Mouse (Mus musculus): ENCODE measurements around the gene Aarsd1. TPM values are rescaled to one million over a fixed set of nuclear protein-coding genes. Genes with fewer than 3 reads are reported as not detected.
A peak's percentile ranks its signal among the peaks of the same experiment; 100 is the strongest.
"Not testable (repeated sequence)": the region's sequence is repeated elsewhere in the genome, so short reads cannot be mapped to it uniquely, and the experiment has no call there.

The Aarsd1 gene
- polyA plus RNA-seq, 1 experiment, result 29.2 TPM

DNA sequence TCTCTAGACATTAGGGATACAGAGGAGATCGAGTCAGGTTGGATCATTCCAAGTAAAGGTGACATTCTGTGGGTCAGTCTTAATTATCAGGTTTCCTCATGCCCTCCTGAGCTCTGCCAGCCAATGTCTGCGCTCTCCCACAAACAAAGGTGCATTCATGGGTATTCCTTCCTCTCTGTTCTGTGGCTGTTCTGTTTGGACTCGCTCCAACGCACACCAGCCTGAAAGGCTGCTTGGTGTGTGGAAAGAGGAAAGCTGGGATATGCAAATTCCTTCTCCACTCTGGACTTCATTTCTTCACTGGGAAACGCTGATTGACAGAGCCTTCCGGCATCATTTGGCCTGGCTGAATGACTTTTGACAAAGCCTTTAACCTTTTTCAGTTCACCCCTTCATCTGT is 37.3 kb upstream of the Aarsd1 start:
- peaks cover 4% of the 10 kb centered on the region; the same call in 1 of the 2 replicates for H3K4me1 ChIP-seq (ENCODE audit: control insufficient read depth, insufficient read depth, low read length)
- H3K36me3 ChIP-seq (ENCODE audit: control insufficient read depth, insufficient read depth, low read length), result no peaks in the 10 kb centered on the region
- no peak overlapping the region for H3K4me3 ChIP-seq (ENCODE audit: insufficient read depth, low read depth, low read length)
- DNase-seq, result no peak
- WGBS, result 41% methylated on average over 6 of the region's 6 CpGs
- H3K27me3 ChIP-seq (replicated peaks; ENCODE audit: control insufficient read depth, insufficient read depth, low read length), result no peaks in the 10 kb centered on the region
- H3K27ac ChIP-seq (ENCODE audit: insufficient read depth, low read depth, low read length), result no peak overlapping the region
- TF ChIP-seq POLR2A (IDR thresholded peaks at IDR 0.05; ENCODE audit: low read depth, low read length) (no peak), CTCF (conservative IDR thresholded peaks at IDR 0.05; ENCODE audit: insufficient read depth, insufficient read length, low read depth, low read length) (no peak)

DNA sequence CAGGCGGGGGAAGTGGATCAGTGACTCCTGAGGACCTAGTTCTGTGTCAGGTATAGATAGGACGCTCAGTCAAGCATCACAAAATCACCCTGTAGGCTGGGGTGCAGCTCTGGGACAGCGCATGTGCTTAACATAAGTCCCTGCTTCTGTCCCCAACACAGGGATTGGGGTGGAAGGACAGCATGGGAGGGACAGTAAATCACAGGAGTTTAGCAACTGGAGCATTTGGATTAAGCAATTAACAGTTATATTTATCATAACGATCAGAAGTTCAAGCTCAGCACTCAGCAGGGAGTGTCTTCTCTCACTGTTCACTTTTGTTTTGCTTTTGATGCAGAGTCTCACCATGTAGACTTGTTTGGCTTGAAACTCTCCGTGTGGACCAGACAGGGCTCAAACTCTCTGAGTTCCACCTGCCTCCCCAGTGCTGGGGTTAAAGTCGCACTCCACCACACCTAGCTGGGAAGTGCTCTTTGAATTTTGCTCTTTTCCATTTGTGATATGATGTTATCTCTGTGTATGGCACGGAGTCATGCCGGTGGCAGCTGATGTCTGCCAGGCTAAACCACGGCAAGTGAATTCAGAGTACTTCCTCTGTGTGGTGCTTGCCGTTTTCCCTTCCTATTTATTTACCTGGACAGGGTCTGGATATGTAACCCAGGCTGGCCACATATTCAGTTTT is 34.8 kb upstream of the Aarsd1 start:
- WGBS, result 64% methylated on average over 10 of the region's 10 CpGs
- DNase-seq, result no peak
- H3K4me1 ChIP-seq (ENCODE audit: control insufficient read depth, insufficient read depth, low read length), result peaks cover 4% of the 10 kb centered on the region; the same call in 1 of the 2 replicates
- no peaks in the 10 kb centered on the region for H3K27me3 ChIP-seq (replicated peaks; ENCODE audit: control insufficient read depth, insufficient read depth, low read length)
- H3K36me3 ChIP-seq (ENCODE audit: control insufficient read depth, insufficient read depth, low read length), result no peaks in the 10 kb centered on the region
- no peak overlapping the region for H3K4me3 ChIP-seq (ENCODE audit: insufficient read depth, low read depth, low read length)
- no peak overlapping the region for H3K27ac ChIP-seq (ENCODE audit: insufficient read depth, low read depth, low read length)
- TF ChIP-seq CTCF (conservative IDR thresholded peaks at IDR 0.05; ENCODE audit: insufficient read depth, insufficient read length, low read depth, low read length), result no peak

DNA sequence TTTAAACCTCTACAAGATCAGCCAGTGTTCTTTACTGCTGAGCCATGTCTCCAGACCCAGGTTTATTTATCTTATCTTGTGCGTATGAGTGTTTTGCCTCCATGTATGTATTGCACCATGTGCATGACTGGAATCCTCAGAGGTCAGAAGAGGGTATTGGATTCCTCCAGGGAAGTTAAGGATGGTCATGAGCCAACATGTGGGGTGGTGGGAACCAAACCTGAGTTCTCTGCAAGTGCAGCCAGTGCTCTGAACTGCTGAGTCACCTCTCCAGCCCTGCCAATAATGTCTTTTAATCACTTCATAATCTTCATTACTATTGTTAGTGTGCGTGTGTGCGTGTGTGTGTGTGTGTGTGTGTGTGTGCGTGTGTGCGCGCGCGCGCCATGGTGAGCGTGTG is 34.1 kb upstream of the Aarsd1 start:
- no peak overlapping the region for H3K4me3 ChIP-seq (ENCODE audit: insufficient read depth, low read depth, low read length)

DNA sequence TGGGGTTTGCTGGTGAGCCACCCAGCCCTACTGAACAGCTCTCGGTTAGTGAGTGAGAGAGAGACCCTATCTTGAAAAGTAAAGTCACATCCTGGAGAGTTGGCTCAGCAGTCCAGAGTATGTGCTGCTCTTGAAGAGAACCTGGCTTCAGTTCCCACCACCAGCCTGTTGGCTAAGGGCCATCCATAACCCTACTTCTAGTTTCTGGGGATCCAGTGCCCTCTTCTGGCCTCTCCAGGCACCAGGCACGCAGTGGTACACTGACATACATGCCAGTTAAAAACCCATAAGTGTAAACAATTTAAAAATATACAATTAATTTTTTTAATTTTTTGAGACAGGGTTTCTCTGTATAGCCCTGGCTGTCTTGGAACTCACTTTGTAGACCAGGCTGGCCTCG is 33.0 kb upstream of the Aarsd1 start:
- Histone ChIP-seq H3K27ac (ENCODE audit: insufficient read depth, low read depth, low read length) (no peak overlapping the region), H3K4me3 (ENCODE audit: insufficient read depth, low read depth, low read length) (no peak overlapping the region), H3K36me3 (ENCODE audit: control insufficient read depth, insufficient read depth, low read length) (no peaks in the 10 kb centered on the region), H3K4me1 (ENCODE audit: control insufficient read depth, insufficient read depth, low read length) (peaks cover 4% of the 10 kb centered on the region; the same call in 1 of the 2 replicates), H3K27me3 (replicated peaks; ENCODE audit: control insufficient read depth, insufficient read depth, low read length) (no peaks in the 10 kb centered on the region)
- peak; percentile 38 for DNase-seq
- 91% methylated on average over 3 of the region's 3 CpGs for WGBS
- TF ChIP-seq POLR2A (IDR thresholded peaks at IDR 0.05; ENCODE audit: low read depth, low read length) (no peak), CTCF (conservative IDR thresholded peaks at IDR 0.05; ENCODE audit: insufficient read depth, insufficient read length, low read depth, low read length) (peak; percentile 41)

More for the DNA sequence above, 34.1 kb upstream of the Aarsd1 start:
- WGBS, result 93% methylated on average over 10 of the region's 10 CpGs
- no peaks in the 10 kb centered on the region for H3K27me3 ChIP-seq (replicated peaks; ENCODE audit: control insufficient read depth, insufficient read depth, low read length)
- no peak for DNase-seq
- TF ChIP-seq CTCF (conservative IDR thresholded peaks at IDR 0.05; ENCODE audit: insufficient read depth, insufficient read length, low read depth, low read length), result no peak
- TF ChIP-seq POLR2A (IDR thresholded peaks at IDR 0.05; ENCODE audit: low read depth, low read length), result no peak
- peaks cover 4% of the 10 kb centered on the region; the same call in 1 of the 2 replicates for H3K4me1 ChIP-seq (ENCODE audit: control insufficient read depth, insufficient read depth, low read length)
- H3K36me3 ChIP-seq (ENCODE audit: control insufficient read depth, insufficient read depth, low read length), result no peaks in the 10 kb centered on the region
- H3K27ac ChIP-seq (ENCODE audit: insufficient read depth, low read depth, low read length), result no peak overlapping the region

DNA sequence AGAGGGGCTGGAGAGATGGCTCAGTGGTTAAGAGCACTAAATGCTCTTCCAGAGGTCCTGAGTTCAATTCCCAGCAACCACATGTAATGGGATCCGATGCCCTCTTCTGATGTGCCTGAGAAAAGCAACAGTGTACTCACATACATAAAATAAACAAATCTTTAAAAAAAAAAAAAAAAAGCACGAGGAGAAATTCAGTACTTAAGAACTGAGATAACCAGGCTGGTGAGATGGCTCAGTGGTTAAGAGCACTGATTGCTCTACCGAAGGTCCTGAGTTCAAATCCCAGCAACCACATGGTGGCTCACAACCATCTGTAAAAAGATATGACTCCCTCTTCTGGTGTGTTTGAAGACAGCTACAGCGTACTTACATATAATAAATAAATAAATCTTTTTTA is 32.2 kb upstream of the Aarsd1 start:
- not testable (repeated sequence) for H3K27ac ChIP-seq (ENCODE audit: insufficient read depth, low read depth, low read length); H3K36me3 ChIP-seq (ENCODE audit: control insufficient read depth, insufficient read depth, low read length); DNase-seq; H3K4me1 ChIP-seq (ENCODE audit: control insufficient read depth, insufficient read depth, low read length); H3K4me3 ChIP-seq (ENCODE audit: insufficient read depth, low read depth, low read length); H3K27me3 ChIP-seq (replicated peaks; ENCODE audit: control insufficient read depth, insufficient read depth, low read length)
- 84% methylated on average over 4 of the region's 4 CpGs for WGBS

DNA sequence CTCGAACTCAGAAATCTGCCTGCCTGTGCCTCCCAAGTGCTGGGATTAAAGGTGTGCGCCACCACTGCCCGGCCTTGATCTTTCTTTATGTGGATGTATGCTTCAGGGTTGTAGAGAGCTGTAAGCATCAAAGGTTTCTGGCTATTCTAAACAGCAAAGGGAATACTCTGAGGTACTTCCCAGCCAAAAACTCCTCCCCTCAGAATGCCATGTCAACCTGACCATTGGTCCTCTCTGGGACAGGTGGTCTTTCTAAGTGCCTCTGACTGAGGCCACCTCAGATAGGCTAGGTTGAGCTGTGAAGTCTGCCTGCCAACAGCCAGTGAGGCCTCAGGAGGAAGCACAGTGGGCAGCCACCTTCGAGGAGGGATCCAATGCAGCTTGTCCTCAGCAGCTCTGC is 31.5 kb upstream of the Aarsd1 start:
- no peak for TF ChIP-seq CTCF (conservative IDR thresholded peaks at IDR 0.05; ENCODE audit: insufficient read depth, insufficient read length, low read depth, low read length)
- no peak for TF ChIP-seq POLR2A (IDR thresholded peaks at IDR 0.05; ENCODE audit: low read depth, low read length)
- 62% methylated on average over 4 of the region's 4 CpGs for WGBS

DNA sequence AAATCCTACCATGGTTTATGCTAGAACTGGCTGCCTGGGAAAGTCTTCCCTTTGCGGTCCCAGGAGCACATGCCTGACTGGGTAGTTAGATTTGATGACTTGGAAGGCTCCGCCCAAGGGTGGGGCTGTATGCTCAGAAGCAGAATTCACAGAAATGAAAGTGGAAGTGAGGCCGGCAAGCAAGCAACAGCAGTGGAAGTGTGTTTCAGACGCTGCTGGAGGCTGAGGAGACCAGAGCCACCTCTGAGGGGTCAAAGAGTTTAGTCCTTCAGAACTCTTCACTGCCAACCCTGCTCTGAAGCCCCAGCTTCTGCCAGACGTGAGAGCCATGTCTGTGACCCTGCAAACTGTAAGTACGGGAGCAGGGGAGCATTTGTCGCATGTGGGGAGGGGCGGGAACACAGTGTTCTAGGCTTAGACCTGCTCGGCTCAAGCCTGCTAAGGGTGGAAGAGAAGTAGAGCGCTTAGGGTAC is 30.9 kb upstream of the Aarsd1 start, which contains the start of gene Ifi35:
Gene Ifi35, plus strand, starts transcription at position 134 of the 473 bp plus-strand sequence.
- H3K4me3 ChIP-seq (ENCODE audit: insufficient read depth, low read depth, low read length), result peak within 1 kb of the TSS; percentile 84
- H3K27ac ChIP-seq (ENCODE audit: insufficient read depth, low read depth, low read length), result peak within 1 kb of the TSS; percentile 81
- 3% methylated on average over 10 of the region's 10 CpGs for WGBS
- no peaks in the 10 kb centered on the region; the same call in 1 of the 2 replicates for H3K4me1 ChIP-seq (ENCODE audit: control insufficient read depth, insufficient read depth, low read length)
- H3K36me3 ChIP-seq (ENCODE audit: control insufficient read depth, insufficient read depth, low read length), result peaks cover 3% of the 10 kb centered on the region
- no peaks in the 10 kb centered on the region for H3K27me3 ChIP-seq (replicated peaks; ENCODE audit: control insufficient read depth, insufficient read depth, low read length)
- TF ChIP-seq POLR2A (IDR thresholded peaks at IDR 0.05; ENCODE audit: low read depth, low read length), result peak; percentile 75
- no peak for TF ChIP-seq CTCF (conservative IDR thresholded peaks at IDR 0.05; ENCODE audit: insufficient read depth, insufficient read length, low read depth, low read length)
- peak; percentile 93 for DNase-seq

More for the DNA sequence above, 31.5 kb upstream of the Aarsd1 start:
- H3K4me1 ChIP-seq (ENCODE audit: control insufficient read depth, insufficient read depth, low read length), result no peaks in the 10 kb centered on the region; the same call in 1 of the 2 replicates
- H3K27me3 ChIP-seq (replicated peaks; ENCODE audit: control insufficient read depth, insufficient read depth, low read length), result no peaks in the 10 kb centered on the region
- H3K36me3 ChIP-seq (ENCODE audit: control insufficient read depth, insufficient read depth, low read length), result peaks cover 2% of the 10 kb centered on the region; the same call in 1 of the 2 replicates
- DNase-seq, result no peak
- H3K4me3 ChIP-seq (ENCODE audit: insufficient read depth, low read depth, low read length), result peak overlapping the region; percentile 84
- H3K27ac ChIP-seq (ENCODE audit: insufficient read depth, low read depth, low read length), result peak overlapping the region; percentile 81
